Mouse (Mus musculus) mouse embryonic stem cell (cell line): Measurements from ENCODE around the gene Krtap19-3.

Source experiments
- in situ Hi-C, 2 experiments: fragments of 300-500 bp; cut with MboI; formaldehyde crosslinking; loops; 1 replicate in 1 of 2; 3 replicates in 1 of 2; pipeline ENCODE4 v1.14.3; 2019 to 2020; ENCODE audit warnings: low sequenced_read_pairs in 2 of 2, low pct_unique_long_range_greater_than_20kb in 1 of 2, mixed read lengths in 1 of 2; ENCODE audit not compliant: unreplicated experiment in 1 of 2

Gene Krtap19-3

DNA sequence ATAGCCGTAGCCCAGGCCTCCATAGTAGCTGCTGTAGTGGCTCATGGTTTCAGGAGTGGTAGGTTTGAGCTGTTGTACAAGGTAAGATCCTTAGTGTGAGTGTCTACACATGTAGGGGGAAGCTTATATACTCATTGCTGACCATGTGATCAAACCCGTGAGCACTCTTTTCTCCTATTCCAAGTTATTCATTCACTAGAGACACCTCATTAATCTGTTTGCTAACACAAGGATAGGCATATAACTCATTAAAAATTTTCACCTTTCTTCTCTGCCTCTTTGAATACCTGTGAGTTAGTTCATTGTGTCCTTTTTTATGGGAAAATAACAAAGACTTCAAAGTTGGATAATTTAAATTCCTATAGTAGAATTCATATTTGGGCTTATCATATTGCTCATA is at the start of gene Krtap19-3:
Krtap19-3 (minus strand) TSS at position 101 of the 400 bp plus-strand sequence.
- in situ Hi-C loops = no loop called here

GRCm38 (mm10) chr16:88896357-88896756 is 18.5 kb upstream of the Krtap19-3 start, which contains the start of gene Krtap19-5:
TSS of gene Krtap19-5 (minus strand) at chr16:88896457.
- in situ Hi-C loops = no loop called here

- in situ Hi-C loops = no loop called here
These were observed 9.0 kb upstream of the Krtap19-3 start for GRCm38 (mm10) chr16:88886870-88887269.

GRCm38 (mm10) chr16:88884989-88885388 is 7.2 kb upstream of the Krtap19-3 start, which contains the start of gene Krtap19-4:
TSS of gene Krtap19-4 (minus strand) at chr16:88885089.
- in situ Hi-C loops = no loop called here

- in situ Hi-C loops = no loop called here
These were observed 3.7 kb downstream of the Krtap19-3 start, which contains the start of gene Krtap19-2 for GRCm38 (mm10) chr16:88874169-88874568. TSS of gene Krtap19-2 (minus strand) at chr16:88874269.

DNA sequence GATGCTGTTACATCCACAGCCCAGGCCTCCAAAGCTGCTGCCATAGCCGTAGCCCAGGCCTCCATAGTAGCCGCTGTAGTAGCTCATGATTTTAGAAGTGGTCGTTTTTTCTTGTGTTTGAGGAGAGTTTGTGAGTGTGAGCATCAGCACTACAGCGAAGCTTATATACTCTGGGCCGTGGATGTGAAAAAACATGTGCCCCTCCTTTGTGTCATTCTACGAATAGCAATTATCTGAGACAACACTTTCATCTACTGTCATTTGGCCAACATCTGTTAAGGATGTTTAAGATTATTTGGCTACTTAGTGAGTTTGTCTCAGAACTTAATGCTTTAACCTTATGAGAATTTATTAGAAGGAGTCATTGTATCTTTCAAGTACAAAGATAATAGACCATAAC is 8.5 kb downstream of the Krtap19-3 start, which contains the start of gene Krtap19-1:
Krtap19-1 (minus strand) TSS at position 101 of the 400 bp plus-strand sequence.
- in situ Hi-C loops = no loop called here

DNA sequence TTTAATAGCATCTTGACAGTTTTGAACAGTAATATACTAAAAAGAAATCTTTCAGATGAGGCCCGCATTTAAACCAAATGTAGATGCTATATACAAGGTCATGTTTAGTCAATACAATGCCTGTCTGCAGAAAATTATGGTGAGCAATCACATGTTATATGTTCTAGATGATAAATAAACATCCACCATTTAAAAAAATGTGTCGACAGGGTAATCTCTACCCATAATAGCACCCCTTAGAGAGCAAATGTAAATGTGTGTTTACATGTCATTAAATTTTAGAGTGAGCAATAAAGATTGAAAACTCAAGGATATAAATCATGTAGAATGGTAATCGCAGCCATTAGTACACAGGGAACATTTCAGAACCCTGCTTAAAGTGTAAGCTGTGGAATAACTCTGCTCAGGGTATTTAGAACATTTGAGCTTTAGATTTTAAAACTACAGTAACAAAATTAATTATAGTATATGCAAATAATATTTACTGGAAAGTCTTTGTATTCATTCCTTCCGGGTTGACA is 12.9 kb downstream of the Krtap19-3 start:
- in situ Hi-C loops = no loop called here

DNA sequence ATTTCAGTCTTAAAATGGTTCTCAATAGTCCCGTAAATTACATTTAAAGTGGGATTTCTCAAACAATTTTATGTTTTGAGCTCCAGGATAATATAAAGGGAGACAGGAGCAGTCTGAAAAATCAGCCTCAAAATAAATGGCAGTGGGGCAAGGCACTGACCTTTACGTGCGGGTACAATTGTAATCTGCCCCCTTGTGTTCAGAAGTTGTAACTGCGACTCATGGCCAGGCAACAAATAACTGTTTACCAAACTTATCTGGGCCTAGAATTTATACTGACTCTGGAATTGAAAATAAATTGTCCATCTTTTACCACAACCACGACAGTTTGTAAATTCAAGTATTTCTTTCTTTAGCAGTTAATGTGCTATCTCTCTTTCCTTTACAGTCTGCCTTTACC is 26.4 kb downstream of the Krtap19-3 start:
- in situ Hi-C loops = no loop called here

DNA sequence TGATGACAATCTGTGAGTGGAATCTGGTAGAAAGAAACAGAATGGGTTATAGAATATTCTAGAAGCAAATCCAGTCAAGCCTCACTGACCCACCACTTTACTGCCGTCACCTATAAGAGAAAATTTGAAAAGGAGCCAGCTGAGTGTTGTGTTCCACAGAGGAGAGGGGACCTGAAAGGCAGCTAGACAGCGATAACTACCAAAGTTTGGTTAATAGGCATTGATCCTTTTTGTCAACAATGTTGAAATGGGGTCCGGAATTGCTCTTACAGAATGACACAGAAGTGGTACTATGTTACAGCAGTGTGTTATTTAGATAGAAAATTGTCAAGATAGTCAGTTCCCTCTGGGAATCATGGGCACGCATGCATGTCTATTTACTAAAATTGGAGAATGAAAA is 29.3 kb downstream of the Krtap19-3 start:
- in situ Hi-C loops = no loop called here

GRCm38 (mm10) chr16:88847363-88847762 is 30.5 kb downstream of the Krtap19-3 start:
- in situ Hi-C loops = no loop called here
